Mouse (Mus musculus): ENCODE data around the gene Hist2h3c2.

Hist2h3c2 gene

DNA sequence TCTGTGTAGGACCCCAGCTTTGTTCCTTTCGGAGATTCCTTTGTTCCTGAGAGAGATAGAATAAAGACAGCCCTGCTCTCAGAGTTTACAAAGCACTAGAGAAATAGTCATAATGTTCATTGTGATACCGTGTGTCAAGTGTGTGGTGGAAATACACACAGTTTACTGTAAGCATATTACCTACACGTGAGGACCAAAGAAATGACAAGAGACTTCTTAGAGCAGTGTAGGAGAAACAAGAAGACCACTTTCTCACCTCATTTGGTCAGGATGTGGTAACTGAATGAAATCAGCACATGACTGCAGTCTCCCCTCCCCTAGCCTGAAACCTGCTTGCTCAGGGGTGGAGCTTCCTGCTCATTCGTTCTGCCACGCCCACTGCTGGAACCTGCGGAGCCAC is 40.7 kb downstream of the Hist2h3c2 start:
- in situ Hi-C loops (cut with MboI, MseI): no loop called here

GRCm38 (mm10) chr3:96197129-96197749 is 41.7 kb downstream of the Hist2h3c2 start:
- in situ Hi-C loops (cut with MboI, MseI): no loop called here

DNA sequence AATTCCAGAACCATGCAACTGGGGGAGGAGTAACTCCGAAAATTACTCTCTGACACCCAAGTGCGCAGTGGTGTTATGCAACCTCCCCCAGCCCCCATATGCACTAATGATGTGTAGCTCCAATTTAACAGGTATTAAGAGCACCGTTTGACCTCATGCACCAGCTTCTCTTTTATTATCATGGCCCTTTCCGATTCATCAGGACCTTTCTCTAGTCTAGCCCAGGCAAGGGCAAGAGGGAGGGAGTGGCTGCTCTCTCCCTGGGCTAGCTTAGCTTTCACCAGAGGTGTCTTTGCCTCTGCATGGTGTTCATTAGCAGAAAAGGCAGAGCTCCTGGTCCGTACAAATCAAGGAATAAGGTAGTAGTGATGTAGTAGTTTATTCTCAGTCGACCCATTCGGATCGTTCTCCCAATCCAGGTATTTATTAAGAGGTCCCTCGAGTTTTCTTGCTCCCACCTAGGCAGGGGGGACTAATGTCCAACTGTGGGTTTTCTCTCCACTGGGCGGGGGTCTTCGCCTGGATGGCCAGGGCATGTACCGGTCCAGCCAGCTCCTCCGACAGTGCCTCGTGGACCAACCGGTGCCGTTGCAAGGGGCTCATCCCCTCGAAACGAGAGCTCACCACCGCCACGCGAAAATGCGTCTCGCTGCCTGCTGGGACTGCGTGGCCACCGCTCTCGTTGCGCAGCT is 42.3 kb downstream of the Hist2h3c2 start:
- in situ Hi-C loops (cut with MboI, MseI): no loop called here

DNA sequence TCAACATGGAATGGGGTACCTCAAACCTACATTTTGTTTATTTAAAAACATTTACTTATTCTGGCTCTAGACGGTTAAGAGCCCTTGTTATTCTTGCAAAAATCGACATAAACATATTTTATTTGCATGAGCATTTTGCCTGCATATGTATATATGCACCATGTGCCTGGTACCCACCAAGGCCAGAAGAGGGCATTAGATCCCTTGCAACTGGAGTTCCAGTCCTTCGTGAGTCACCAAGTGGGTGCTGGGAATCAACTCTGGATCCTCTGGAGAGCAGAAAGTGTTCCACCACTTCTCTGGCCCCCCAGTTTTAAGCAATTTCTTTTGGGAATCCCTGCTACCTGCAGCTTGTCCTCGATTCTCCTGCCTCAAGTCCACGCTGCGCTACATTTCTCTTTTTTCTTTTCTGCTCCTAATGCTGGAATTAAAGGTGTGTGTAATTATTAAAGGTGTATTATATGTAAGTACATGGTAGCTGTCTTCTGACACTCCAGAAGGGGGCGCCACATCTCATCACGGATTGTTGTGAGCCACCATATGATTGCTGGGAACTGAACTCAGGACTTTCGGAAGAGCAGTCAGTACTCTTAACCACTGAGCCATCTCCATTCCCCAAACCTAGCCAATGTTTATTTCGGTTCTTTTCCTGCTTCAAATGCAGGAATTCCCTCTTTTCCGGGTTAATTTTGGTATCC is 43.2 kb downstream of the Hist2h3c2 start:
- in situ Hi-C loops (cut with MboI, MseI): no loop called here

- in situ Hi-C loops (cut with MboI, MseI): no loop called here
Observed at GRCm38 (mm10) chr3:96194966-96195365, 44.0 kb downstream of the Hist2h3c2 start.

- in situ Hi-C loops (cut with MboI, MseI): no loop called here
Observed at GRCm38 (mm10) chr3:96192977-96193376, 46.0 kb downstream of the Hist2h3c2 start.

All from T-helper 1 cell (primary cell).